ENCODE assay signal across 10 mouse cellular contexts in genomic region chr13:21181996-21182395, GRCm38 (mm10). TPM values are rescaled to one million over a fixed set of nuclear protein-coding genes. Genes with fewer than 3 reads are reported as not detected.
DNase-seq lines count a peak whose midpoint lies in the region; ATAC-seq lines count a peak whose summit lies in the region.
"Had no signal": no experiment of that assay in that cellular context is flagged by ENCODE, and none has a peak within 500 bp of the region (broad histone marks: within the 10 kb centered on the region; RNA-seq: fewer than 3 reads in every experiment).

No protein-coding gene starts in this region.

- 70% methylated on average over 7 of the region's 7 CpGs for WGBS in kidney, embryonic 14.5 days
- 68% methylated on average over 7 of the region's 7 CpGs for WGBS in embryonic facial prominence, embryonic 12.5 days
- 63% methylated on average over 7 of the region's 7 CpGs for WGBS in intestine, embryonic 14.5 days
- 71% methylated on average over 7 of the region's 7 CpGs for WGBS in midbrain, embryonic 16.5 days

- no peak for DNase-seq in kidney, postnatal 36 days
- no peak for DNase-seq in intestine, embryonic 14.5 days (ENCODE audit: low spot score)
- DNase-seq in adrenal gland, adult 18-20 months (ENCODE audit: low spot score in 2 of 2): no peak
- DNase-seq in frontal cortex, postnatal 10 days (ENCODE audit: low spot score in 2 of 2): no peak
- DNase-seq in embryo, embryonic 11 days: no peak
- DNase-seq: gastrocnemius, postnatal 25 days; spleen, adult 18-20 months had no signal

- H3K9ac ChIP-seq in kidney, embryonic 14.5 days (ENCODE audit: low read depth, low read length): peak overlapping the region; percentile 90; the same call in 1 of the 2 replicates
- peak overlapping the region; percentile 96 for H3K9ac ChIP-seq in embryonic facial prominence, embryonic 12.5 days
- H3K9ac ChIP-seq in intestine, embryonic 14.5 days (ENCODE audit: low read length): peak overlapping the region; percentile 95
- no peak overlapping the region for H3K9ac ChIP-seq in midbrain, embryonic 16.5 days (ENCODE audit: low read depth, low read length)

- peaks cover 28% of the 10 kb centered on the region for H3K4me1 ChIP-seq in kidney, embryonic 14.5 days (ENCODE audit: control insufficient read depth, insufficient read depth, low read length)
- H3K4me1 ChIP-seq in embryonic facial prominence, embryonic 12.5 days: peaks cover 22% of the 10 kb centered on the region
- peaks cover 19% of the 10 kb centered on the region for H3K4me1 ChIP-seq in intestine, embryonic 14.5 days (replicated peaks; ENCODE audit: control insufficient read depth, insufficient read depth, low read length)
- peaks cover 20% of the 10 kb centered on the region for H3K4me1 ChIP-seq in midbrain, embryonic 16.5 days (ENCODE audit: control insufficient read depth, insufficient read depth, low read length)

- no peaks in the 10 kb centered on the region for H3K27me3 ChIP-seq in kidney, embryonic 14.5 days (ENCODE audit: control insufficient read depth, insufficient read depth, low read length)
- no peaks in the 10 kb centered on the region for H3K27me3 ChIP-seq in embryonic facial prominence, embryonic 12.5 days
- H3K27me3 ChIP-seq in intestine, embryonic 14.5 days (replicated peaks; ENCODE audit: control insufficient read depth, insufficient read depth, low read length): no peaks in the 10 kb centered on the region
- H3K27me3 ChIP-seq in midbrain, embryonic 16.5 days (ENCODE audit: control insufficient read depth, insufficient read depth, low read depth, low read length): no peaks in the 10 kb centered on the region

- H3K36me3 ChIP-seq in kidney, embryonic 14.5 days (ENCODE audit: control insufficient read depth, insufficient read depth, low read length): peaks cover 50% of the 10 kb centered on the region
- H3K36me3 ChIP-seq in embryonic facial prominence, embryonic 12.5 days: peaks cover 53% of the 10 kb centered on the region
- H3K36me3 ChIP-seq in intestine, embryonic 14.5 days (ENCODE audit: control insufficient read depth, insufficient read depth, low read length): peaks cover 55% of the 10 kb centered on the region
- peaks cover 24% of the 10 kb centered on the region for H3K36me3 ChIP-seq in midbrain, embryonic 16.5 days (ENCODE audit: control insufficient read depth, insufficient read depth, low read length)

- H3K4me2 ChIP-seq in kidney, embryonic 14.5 days (replicated peaks; ENCODE audit: low read depth, low read length): peak overlapping the region; percentile 49
- peak overlapping the region; percentile 85 for H3K4me2 ChIP-seq in embryonic facial prominence, embryonic 12.5 days (replicated peaks)
- peak overlapping the region; percentile 86 for H3K4me2 ChIP-seq in intestine, embryonic 14.5 days (ENCODE audit: low read length)
- H3K4me2 ChIP-seq in midbrain, embryonic 16.5 days (ENCODE audit: low read length): peak overlapping the region; percentile 77

- H3K27ac ChIP-seq in kidney, embryonic 14.5 days (ENCODE audit: low read depth, low read length): no peak overlapping the region
- H3K27ac ChIP-seq in embryonic facial prominence, embryonic 12.5 days: no peak overlapping the region
- no peak overlapping the region for H3K27ac ChIP-seq in intestine, embryonic 14.5 days (ENCODE audit: low read depth)
- H3K27ac ChIP-seq in midbrain, embryonic 16.5 days (ENCODE audit: low read length): no peak overlapping the region

- H3K9me3 ChIP-seq in kidney, embryonic 14.5 days (ENCODE audit: control insufficient read depth, low read length): no peaks in the 10 kb centered on the region
- H3K9me3 ChIP-seq in embryonic facial prominence, embryonic 12.5 days: no peaks in the 10 kb centered on the region
- no peaks in the 10 kb centered on the region for H3K9me3 ChIP-seq in intestine, embryonic 14.5 days (ENCODE audit: control insufficient read depth, low read length)
- H3K9me3 ChIP-seq in midbrain, embryonic 16.5 days (replicated peaks; ENCODE audit: control insufficient read depth, low read length, poor library complexity, severe bottlenecking): no peaks in the 10 kb centered on the region

- peak overlapping the region; percentile 98 for H3K4me3 ChIP-seq in kidney, embryonic 14.5 days (ENCODE audit: low read length)
- H3K4me3 ChIP-seq in embryonic facial prominence, embryonic 12.5 days: peak overlapping the region; percentile 97
- H3K4me3 ChIP-seq in intestine, embryonic 14.5 days (ENCODE audit: low read depth, low read length): peak overlapping the region; percentile 100
- no peak overlapping the region for H3K4me3 ChIP-seq in midbrain, embryonic 16.5 days (ENCODE audit: low read depth, low read length)

- no peak for ATAC-seq in kidney, embryonic 14.5 days (ENCODE audit: low FRiP score, low TSS enrichment)
- ATAC-seq in embryonic facial prominence, embryonic 12.5 days (ENCODE audit: insufficient number of reproducible peaks, insufficient read depth, low FRiP score, low TSS enrichment): no peak
- ATAC-seq in intestine, embryonic 14.5 days (replicated peaks; ENCODE audit: low FRiP score, low TSS enrichment, low read depth): no peak
- ATAC-seq in midbrain, embryonic 16.5 days: no peak

RNA-seq across cellular contexts. Expression of gene Trim27, which starts 2.8 kb away (rescaled TPM):
- 145 and 164 TPM in 2 replicates for polyA plus RNA-seq in kidney, embryonic 14.5 days (2014; fragmentation: Nextera tagmentation; extraction: Ambion mirVana)
- polyA plus RNA-seq in embryonic facial prominence, embryonic 12.5 days (2016; fragmentation: Nextera tagmentation; extraction: Ambion mirVana): 167 and 170 TPM in 2 replicates
- 167 and 169 TPM in 2 replicates for polyA plus RNA-seq in intestine, embryonic 14.5 days (2014; fragmentation: Nextera tagmentation; extraction: Ambion mirVana)
- polyA plus RNA-seq in midbrain, embryonic 16.5 days (2015; fragmentation: Nextera tagmentation; extraction: Ambion mirVana): 70.6 and 73.6 TPM in 2 replicates
- total RNA-seq in adrenal gland, adult 18-20 months (2021): 10 to 100 TPM; 45.3 to 49.9 TPM

RNA-seq across cellular contexts. Expression of gene Olfr1368, which starts 36.3 kb away (rescaled TPM):
- polyA plus RNA-seq in kidney, embryonic 14.5 days (2014; fragmentation: Nextera tagmentation; extraction: Ambion mirVana): not detected in 2 replicates
- polyA plus RNA-seq in embryonic facial prominence, embryonic 12.5 days (2016; fragmentation: Nextera tagmentation; extraction: Ambion mirVana): not detected in 2 replicates
- polyA plus RNA-seq in intestine, embryonic 14.5 days (2014; fragmentation: Nextera tagmentation; extraction: Ambion mirVana): not detected in 2 replicates
- polyA plus RNA-seq in midbrain, embryonic 16.5 days (2015; fragmentation: Nextera tagmentation; extraction: Ambion mirVana): not detected in 2 replicates
- total RNA-seq in adrenal gland, adult 18-20 months (2021): not detected
- total RNA-seq: gastrocnemius, postnatal 25 days had no signal

RNA-seq across cellular contexts. Expression of gene Olfr263, which starts 52.6 kb away (rescaled TPM):
- not detected in 2 replicates for polyA plus RNA-seq in kidney, embryonic 14.5 days (2014; fragmentation: Nextera tagmentation; extraction: Ambion mirVana)
- not detected in 2 replicates for polyA plus RNA-seq in embryonic facial prominence, embryonic 12.5 days (2016; fragmentation: Nextera tagmentation; extraction: Ambion mirVana)
- not detected in 2 replicates for polyA plus RNA-seq in intestine, embryonic 14.5 days (2014; fragmentation: Nextera tagmentation; extraction: Ambion mirVana)
- not detected in 2 replicates for polyA plus RNA-seq in midbrain, embryonic 16.5 days (2015; fragmentation: Nextera tagmentation; extraction: Ambion mirVana)
- not detected for total RNA-seq in adrenal gland, adult 18-20 months (2021)
- total RNA-seq: gastrocnemius, postnatal 25 days had no signal
